In genomic region chr14:54568694-54569414, GRCm38 (mm10) we compare ENCODE assay signal across 8 mouse cellular contexts. TPM values are rescaled to one million over a fixed set of nuclear protein-coding genes. Genes with fewer than 3 reads are reported as not detected.
DNase-seq lines count a peak whose midpoint lies in the region; ATAC-seq and TF ChIP-seq lines count a peak whose summit lies in the region.

No protein-coding gene starts in this region.

- H3K9me3 ChIP-seq in midbrain, postnatal 0 days (ENCODE audit: low read length): no peaks in the 10 kb centered on the region

- peak; percentile 87 for TF ChIP-seq CTCF in midbrain, postnatal 0 days (IDR thresholded peaks at IDR 0.05)

- DNase-seq in ovary, postnatal 14 days (ENCODE audit: low spot score): peak; percentile 65
- DNase-seq in ovary, postnatal 10 days (ENCODE audit: low spot score): no peak
- peak; percentile 64 for DNase-seq in cerebellum, adult 11 months
- DNase-seq in forelimb bud, embryonic 11.5 days (ENCODE audit: low read depth, low spot score): peak; percentile 80
- peak; percentile 64 to 73 for DNase-seq in left cerebral cortex, postnatal 25 days (ENCODE audit: low spot score in 2 of 2)
- peak; percentile 76 for DNase-seq in midbrain, postnatal 0 days (ENCODE audit: low spot score)
- DNase-seq in splenic B cell, adult 2 months (ENCODE audit: low read depth, low spot score): peak; percentile 79

- intact Hi-C loops in left cerebral cortex, postnatal 25 days (cut with DNase I): loop anchor here (1.0 to 5.0 kb wide), 4 partner anchors 68 to 507 kb away; partner anchors contain the start of gene Cdh24

- ATAC-seq in hematopoietic stem cell, adult 5-6 weeks (replicated peaks in 1 of 2; ENCODE audit: insufficient read depth in 1 of 2, low FRiP score in 2 of 2, low TSS enrichment in 1 of 2, low read depth in 1 of 2, poor library complexity in 2 of 2, severe bottlenecking in 2 of 2): peak; percentile 56 to 75; a peak in 2 of 4 replicates
- no peak for ATAC-seq in midbrain, postnatal 0 days (ENCODE audit: low FRiP score)

- H3K4me1 ChIP-seq in midbrain, postnatal 0 days (ENCODE audit: insufficient read depth, low read length): no peaks in the 10 kb centered on the region

- peaks cover 5% of the 10 kb centered on the region for H3K27me3 ChIP-seq in midbrain, postnatal 0 days (ENCODE audit: insufficient read depth, low read length)
- H3K27me3 ChIP-seq in splenic B cell, adult 2 months (ENCODE audit: control insufficient read depth, insufficient read depth, low read length, poor library complexity, severe bottlenecking): no peaks in the 10 kb centered on the region

- 74% methylated on average over 15 of the region's 15 CpGs for WGBS in midbrain, postnatal 0 days

- H3K4me2 ChIP-seq in midbrain, postnatal 0 days (ENCODE audit: low read depth, low read length, poor library complexity, severe bottlenecking): no peak overlapping the region

- H3K27ac ChIP-seq in midbrain, postnatal 0 days (ENCODE audit: low read depth, low read length): no peak overlapping the region

- H3K9ac ChIP-seq in midbrain, postnatal 0 days (replicated peaks; ENCODE audit: low read length, poor library complexity, severe bottlenecking): no peak overlapping the region

- H3K4me3 ChIP-seq in midbrain, postnatal 0 days (ENCODE audit: low read depth, low read length): no peak overlapping the region

- no peaks in the 10 kb centered on the region for H3K36me3 ChIP-seq in midbrain, postnatal 0 days (ENCODE audit: insufficient read depth, low read length)
- H3K36me3 ChIP-seq in splenic B cell, adult 2 months (ENCODE audit: control insufficient read depth, insufficient read depth, low read length, poor library complexity, severe bottlenecking): no peaks in the 10 kb centered on the region

RNA-seq across cellular contexts. Expression of gene Ajuba, which starts 8.5 kb away (rescaled TPM):
- total RNA-seq in hematopoietic stem cell, adult 5-6 weeks (2017): 0.74 and 1.3 TPM in 2 replicates
- total RNA-seq in left cerebral cortex, postnatal 25 days (2021): 1 to 10 TPM; 1.6 to 2.1 TPM
- 8.1 and 8.2 TPM in 2 replicates for total RNA-seq in midbrain, postnatal 0 days (2014; rRNA removed)
- 3.5 and 3.9 TPM in 2 replicates for polyA plus RNA-seq in midbrain, postnatal 0 days (2015; fragmentation: Nextera tagmentation; extraction: Ambion mirVana)

RNA-seq across cellular contexts. Expression of gene Haus4, which starts 14.4 kb away (rescaled TPM):
- 68.6 and 76.0 TPM in 2 replicates for total RNA-seq in hematopoietic stem cell, adult 5-6 weeks (2017)
- total RNA-seq in left cerebral cortex, postnatal 25 days (2021): 1 to 10 TPM; 1.9 TPM
- 13.3 and 13.7 TPM in 2 replicates for total RNA-seq in midbrain, postnatal 0 days (2014; rRNA removed)
- polyA plus RNA-seq in midbrain, postnatal 0 days (2015; fragmentation: Nextera tagmentation; extraction: Ambion mirVana): 13.2 and 14.3 TPM in 2 replicates

RNA-seq across cellular contexts. Expression of gene 4931414P19Rik, which starts 36.9 kb away (rescaled TPM):
- total RNA-seq in hematopoietic stem cell, adult 5-6 weeks (2017): 3.8 and 15.3 TPM in 2 replicates
- total RNA-seq in left cerebral cortex, postnatal 25 days (2021): 10 to 100 TPM in 1 of 2 experiments, 1 to 10 TPM in 1; 8.9 to 10.4 TPM
- 4.6 and 8.7 TPM in 2 replicates for total RNA-seq in midbrain, postnatal 0 days (2014; rRNA removed)
- polyA plus RNA-seq in midbrain, postnatal 0 days (2015; fragmentation: Nextera tagmentation; extraction: Ambion mirVana): 2.2 and 2.8 TPM in 2 replicates

RNA-seq across cellular contexts. Expression of gene Psmb5, which starts 49.0 kb away (rescaled TPM):
- total RNA-seq in hematopoietic stem cell, adult 5-6 weeks (2017): 27.2 and 41.8 TPM in 2 replicates
- total RNA-seq in left cerebral cortex, postnatal 25 days (2021): 100 to 1,000 TPM; 164 to 182 TPM
- total RNA-seq in midbrain, postnatal 0 days (2014; rRNA removed): 157 and 197 TPM in 2 replicates
- 404 and 427 TPM in 2 replicates for polyA plus RNA-seq in midbrain, postnatal 0 days (2015; fragmentation: Nextera tagmentation; extraction: Ambion mirVana)

RNA-seq across cellular contexts. Expression of gene Prmt5, which starts 51.5 kb away (rescaled TPM):
- 52.4 and 53.1 TPM in 2 replicates for total RNA-seq in hematopoietic stem cell, adult 5-6 weeks (2017)
- 10 to 100 TPM; 49.3 to 54.7 TPM for total RNA-seq in left cerebral cortex, postnatal 25 days (2021)
- 79.6 and 92.9 TPM in 2 replicates for total RNA-seq in midbrain, postnatal 0 days (2014; rRNA removed)
- 83.4 and 85.2 TPM in 2 replicates for polyA plus RNA-seq in midbrain, postnatal 0 days (2015; fragmentation: Nextera tagmentation; extraction: Ambion mirVana)
